Mouse (Mus musculus): ENCODE measurements around the gene Slc19a2.
"Not testable (repeated sequence)": the region's sequence is repeated elsewhere in the genome, so short reads cannot be mapped to it uniquely, and the experiment has no call there.

The Slc19a2 gene

DNA sequence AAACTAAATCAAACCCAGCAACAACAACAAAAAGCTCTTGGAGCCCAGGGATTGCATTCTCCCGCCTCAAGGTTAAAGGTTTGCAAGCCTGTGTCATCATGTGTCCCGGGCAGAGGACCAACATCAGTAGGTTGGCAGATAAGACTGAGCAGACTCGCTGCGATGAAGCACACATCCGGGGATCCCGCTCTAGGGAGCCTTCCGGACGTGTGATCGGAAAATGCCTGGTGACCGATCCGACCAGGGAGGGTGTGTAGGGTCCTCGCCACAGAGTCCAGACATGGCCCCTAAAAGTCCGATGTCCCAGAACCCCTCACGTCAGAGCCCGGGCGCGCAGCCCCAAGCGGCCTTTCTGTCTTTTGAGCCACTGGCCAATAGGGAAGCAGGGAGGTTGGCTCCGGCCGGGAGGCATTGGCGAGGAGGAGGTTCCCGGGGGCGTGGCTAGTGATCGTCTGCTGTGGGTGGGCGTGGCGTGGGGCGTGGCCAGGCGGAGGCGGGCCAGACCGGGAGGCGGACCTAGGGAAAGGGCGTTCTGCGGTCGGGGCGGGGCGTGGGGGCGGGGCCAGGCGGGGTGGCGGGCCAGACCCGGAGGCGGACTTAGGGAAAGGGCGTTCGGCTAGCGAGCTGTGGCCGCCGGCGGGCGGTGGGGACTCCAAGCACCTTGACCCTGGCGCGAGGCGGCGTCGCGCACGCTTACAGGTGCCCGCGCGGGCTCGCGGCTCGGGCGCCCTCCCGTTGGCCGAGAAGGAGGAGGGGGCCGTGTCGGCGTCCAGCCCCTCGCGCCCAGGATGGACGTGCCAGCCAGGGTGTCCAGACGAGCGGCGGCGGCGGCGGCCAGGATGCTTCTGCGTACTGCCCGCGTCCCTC lies at the start of gene Slc19a2:
TSS of gene Slc19a2 (plus strand) at position 582 of the 867 bp plus-strand sequence.
- DNase-seq (ENCODE audit: low read depth, low spot score), result peak; percentile 97

GRCm38 (mm10) chr1:164199551-164199950 lies 49.3 kb upstream of the Slc19a2 start:
- no peak for DNase-seq (ENCODE audit: low read depth, low spot score)

- no peak for DNase-seq (ENCODE audit: low read depth, low spot score)
Observed at GRCm38 (mm10) chr1:164208437-164208836, 40.4 kb upstream of the Slc19a2 start.

GRCm38 (mm10) chr1:164210899-164211298 lies 37.9 kb upstream of the Slc19a2 start:
- DNase-seq (ENCODE audit: low read depth, low spot score), result no peak

DNA sequence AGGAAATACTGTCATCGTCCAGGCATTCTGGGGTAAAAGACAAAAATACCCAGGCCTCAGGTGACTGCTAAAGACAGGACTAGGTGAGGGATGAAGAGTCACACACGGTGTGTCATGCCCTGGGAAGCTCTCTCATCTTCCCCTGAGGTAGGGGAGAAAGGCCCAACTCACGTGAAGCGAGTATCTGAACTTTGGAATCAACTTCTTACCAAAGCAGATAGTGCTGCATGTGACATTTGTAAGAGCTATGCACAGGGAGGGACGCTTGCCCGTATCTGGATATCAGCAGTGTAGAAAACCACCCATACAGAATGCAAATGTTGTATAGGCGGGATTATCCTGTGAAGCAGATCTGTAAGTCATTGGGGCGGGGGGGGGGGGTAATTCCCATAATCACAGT lies 36.2 kb upstream of the Slc19a2 start:
- no peak for DNase-seq (ENCODE audit: low read depth, low spot score)

- DNase-seq (ENCODE audit: low read depth, low spot score), result no peak
Observed at GRCm38 (mm10) chr1:164214190-164214589, 34.7 kb upstream of the Slc19a2 start.

GRCm38 (mm10) chr1:164215097-164215496 lies 33.7 kb upstream of the Slc19a2 start:
- no peak for DNase-seq (ENCODE audit: low read depth, low spot score)

DNA sequence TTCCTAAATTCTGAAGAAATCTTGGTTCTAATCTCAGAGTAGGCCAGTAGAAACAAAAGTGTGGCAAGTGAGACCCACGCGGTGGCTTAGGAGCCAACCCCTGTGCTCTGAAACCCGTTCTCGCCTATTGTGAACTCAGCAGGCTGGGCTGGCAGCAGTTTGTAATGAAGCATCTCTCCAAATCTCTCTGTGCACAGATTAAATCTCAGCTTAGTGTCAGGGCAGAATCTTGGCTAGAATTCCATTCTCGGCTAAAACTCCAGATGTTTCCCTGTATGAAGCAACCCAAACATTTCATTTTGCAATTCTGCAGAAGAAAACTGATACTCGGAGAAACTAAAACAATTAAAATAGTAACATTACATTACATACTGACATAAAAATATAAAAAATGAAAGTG lies 33.3 kb upstream of the Slc19a2 start:
- DNase-seq (ENCODE audit: low read depth, low spot score), result peak; percentile 15

GRCm38 (mm10) chr1:164217791-164218685 lies 30.8 kb upstream of the Slc19a2 start:
- no peak for DNase-seq (ENCODE audit: low read depth, low spot score)

DNA sequence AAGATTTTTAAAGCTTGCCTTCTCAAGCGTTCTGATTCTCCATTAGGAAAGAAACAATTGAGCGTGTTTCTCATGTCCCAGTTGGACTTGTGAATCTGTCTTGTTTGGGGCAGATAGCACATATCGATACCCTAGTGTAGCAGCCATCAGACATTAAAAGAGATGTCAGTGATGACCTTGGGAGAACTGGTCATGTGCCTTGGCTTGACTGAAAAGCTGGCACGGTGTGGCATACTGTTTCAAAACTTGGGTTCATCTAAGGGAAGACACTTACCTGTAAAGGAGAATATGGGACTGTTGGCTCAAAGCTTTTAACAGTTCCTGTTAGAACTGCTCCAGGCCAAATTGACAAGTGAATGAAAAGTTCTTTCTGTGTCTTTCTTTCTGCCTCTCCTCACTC lies 28.6 kb upstream of the Slc19a2 start:
- no peak for DNase-seq (ENCODE audit: low read depth, low spot score)

DNA sequence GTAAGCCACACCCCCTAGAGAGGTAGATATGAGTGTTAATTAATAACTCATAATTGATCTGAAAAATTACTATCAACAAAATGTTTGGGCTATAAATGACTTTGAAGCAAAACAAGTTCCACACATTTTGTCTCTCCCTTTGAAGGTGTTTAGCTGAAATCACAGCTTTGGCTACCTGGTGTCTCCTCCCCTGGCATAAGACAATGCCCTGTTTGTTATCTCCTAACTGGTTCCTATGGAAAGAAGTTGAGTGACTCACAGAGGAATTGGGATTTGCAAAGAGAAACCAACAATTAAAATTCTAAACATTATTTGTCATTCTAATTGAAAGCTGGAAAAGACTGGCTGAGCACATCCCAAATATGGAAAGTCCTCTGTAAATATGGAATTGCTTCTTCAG lies 25.8 kb upstream of the Slc19a2 start:
- no peak for DNase-seq (ENCODE audit: low read depth, low spot score)

GRCm38 (mm10) chr1:164231937-164232570 lies 16.8 kb upstream of the Slc19a2 start:
- not testable (repeated sequence) for DNase-seq (ENCODE audit: low read depth, low spot score)

DNA sequence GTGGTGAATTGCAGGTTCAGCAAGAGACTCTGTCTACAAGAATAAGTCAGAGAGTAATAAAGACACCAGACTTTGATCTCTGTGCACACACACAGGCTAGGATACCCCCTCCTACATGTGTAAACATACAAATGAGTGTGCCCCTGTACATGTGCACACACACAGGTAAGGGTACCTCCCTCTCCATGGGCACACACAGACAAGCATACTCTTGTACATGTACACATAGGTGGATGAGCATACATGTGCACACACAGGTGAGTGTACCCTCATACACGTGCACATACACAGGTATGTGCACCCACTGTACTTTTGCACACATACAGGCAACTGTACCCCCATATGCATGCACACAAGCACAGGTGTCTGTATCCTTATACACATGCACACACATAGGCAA lies 15.4 kb upstream of the Slc19a2 start:
- no peak for DNase-seq (ENCODE audit: low read depth, low spot score)

- no peak for DNase-seq (ENCODE audit: low read depth, low spot score)
Observed at GRCm38 (mm10) chr1:164235078-164235477, 13.8 kb upstream of the Slc19a2 start.

DNA sequence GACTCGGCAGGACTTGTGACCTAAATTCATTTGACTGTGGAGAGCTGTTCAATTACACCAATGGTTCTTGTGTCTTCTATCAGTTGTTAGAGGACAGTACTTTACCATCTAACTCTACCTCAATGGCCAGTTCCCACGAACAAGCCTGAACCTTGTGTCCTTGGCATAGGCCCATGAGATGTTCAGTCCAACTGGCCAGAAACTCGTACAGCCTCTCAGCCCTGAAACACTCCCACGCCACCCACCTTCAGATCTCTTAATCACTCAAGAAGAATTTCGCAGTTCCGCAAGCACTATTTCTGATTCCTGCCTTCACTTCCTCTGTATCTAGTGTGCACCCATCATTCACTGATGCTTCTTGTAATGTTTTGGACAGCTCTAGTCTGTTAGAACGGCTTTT lies 12.8 kb upstream of the Slc19a2 start:
- no peak for DNase-seq (ENCODE audit: low read depth, low spot score)

DNA sequence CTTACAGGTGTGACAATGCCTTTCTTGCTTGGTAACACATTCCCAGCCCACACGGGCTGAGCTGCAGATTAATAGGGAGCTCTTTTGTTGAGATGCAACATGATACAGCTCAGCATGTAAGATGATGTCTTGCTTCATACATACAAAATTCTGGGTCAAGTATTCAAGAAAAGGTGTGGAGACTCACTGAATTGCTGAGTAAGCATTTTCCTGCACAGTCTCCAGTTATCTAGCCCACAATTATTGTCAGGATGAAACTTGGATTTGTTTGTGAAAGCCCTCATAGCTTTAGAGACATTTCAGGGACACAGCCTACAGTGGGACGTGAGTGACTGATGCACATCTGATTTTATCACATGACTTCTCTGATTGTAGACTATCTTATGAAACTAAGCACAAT lies 7.4 kb upstream of the Slc19a2 start:
- no peak for DNase-seq (ENCODE audit: low read depth, low spot score)

GRCm38 (mm10) chr1:164242809-164243208 lies 6.0 kb upstream of the Slc19a2 start:
- DNase-seq (ENCODE audit: low read depth, low spot score), result peak; percentile 84

GRCm38 (mm10) chr1:164247442-164247841 lies 1.4 kb upstream of the Slc19a2 start:
- DNase-seq (ENCODE audit: low read depth, low spot score), result no peak

DNA sequence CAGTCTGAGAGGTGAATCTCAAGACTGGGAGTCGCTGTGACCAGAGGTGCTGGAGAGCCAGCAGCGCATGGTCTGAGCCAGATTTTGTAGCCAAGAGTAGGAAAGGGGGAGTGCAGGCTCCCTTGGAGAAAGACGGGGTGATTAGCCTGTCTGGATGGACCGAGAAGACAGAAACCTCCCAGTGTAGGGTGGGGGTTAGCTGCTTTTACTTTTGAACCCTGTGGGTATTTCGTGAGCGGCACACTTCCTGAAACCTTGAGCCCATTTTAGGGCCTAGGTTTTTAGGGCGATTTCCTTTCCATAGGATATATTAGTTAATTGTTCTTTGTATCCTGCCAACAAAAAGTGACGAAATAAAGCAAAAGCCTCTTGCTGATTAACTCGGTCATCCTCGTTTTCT lies 875 bp upstream of the Slc19a2 start:
- peak; percentile 61 for DNase-seq (ENCODE audit: low read depth, low spot score)

DNA sequence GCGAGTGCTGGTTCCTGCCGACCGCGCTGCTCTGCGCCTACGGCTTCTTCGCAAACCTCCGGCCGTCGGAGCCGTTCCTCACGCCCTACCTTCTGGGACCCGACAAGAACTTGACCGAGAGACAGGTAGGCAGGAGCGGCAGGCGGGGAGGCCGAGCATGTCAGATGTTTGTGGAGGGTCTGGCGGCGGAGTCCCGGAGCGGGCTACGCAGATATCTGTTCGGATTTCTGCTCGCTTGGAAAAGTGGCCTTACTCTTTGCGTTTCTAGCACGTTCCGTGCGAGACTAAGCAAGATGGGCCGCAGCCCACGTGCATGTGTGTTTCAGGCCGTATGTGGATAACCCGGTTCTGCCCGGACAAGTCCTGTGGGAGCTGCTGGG lies 476 bp downstream of the Slc19a2 start:
- peak; percentile 50 for DNase-seq (ENCODE audit: low read depth, low spot score)

DNA sequence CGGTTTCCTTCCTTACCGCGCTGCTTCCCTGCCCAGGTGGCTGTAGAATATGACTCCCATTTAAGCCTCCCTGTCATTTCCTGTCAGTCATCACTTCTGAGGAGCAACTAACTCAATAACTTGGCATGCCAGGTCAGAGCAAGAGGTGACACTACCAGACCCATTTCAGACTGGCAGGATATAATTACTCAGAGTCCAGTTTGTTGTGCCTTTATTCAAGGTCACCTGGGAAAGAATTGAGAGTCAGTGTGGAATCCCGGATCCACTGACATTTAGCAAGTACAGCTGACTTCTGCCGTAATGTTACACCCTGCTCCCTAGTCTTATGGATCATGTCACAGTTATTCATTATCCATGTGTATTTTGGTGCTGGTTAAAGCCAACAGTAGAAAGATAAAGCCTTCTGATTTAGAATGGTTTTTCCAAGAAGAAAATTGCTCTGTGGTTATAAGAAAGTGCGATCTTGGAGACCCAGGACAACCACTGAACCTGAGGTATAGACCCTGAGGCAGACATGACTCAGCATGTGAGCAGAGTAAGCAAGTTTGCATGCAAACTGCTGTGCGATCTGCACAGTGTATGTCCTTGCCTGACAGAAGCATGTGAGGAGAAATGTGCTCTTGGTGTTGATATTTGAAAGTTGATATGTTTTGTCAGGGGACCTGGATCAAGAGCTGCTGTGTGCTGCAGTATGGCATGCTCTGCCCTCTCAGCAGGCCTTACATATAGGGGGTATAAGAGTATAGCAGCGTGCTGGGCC lies 1.7 kb downstream of the Slc19a2 start:
- peak; percentile 73 for DNase-seq (ENCODE audit: low read depth, low spot score)
